Mouse (Mus musculus) testis, postnatal 10 days (tissue): Measurements from ENCODE around the gene Mvb12b.

ENCODE experiments used
- DNase-seq: peaks from one replicate; pipeline ENCODE4 v3.0.0; 2021; ENCODE audit warnings: low spot score

Gene Mvb12b

DNA sequence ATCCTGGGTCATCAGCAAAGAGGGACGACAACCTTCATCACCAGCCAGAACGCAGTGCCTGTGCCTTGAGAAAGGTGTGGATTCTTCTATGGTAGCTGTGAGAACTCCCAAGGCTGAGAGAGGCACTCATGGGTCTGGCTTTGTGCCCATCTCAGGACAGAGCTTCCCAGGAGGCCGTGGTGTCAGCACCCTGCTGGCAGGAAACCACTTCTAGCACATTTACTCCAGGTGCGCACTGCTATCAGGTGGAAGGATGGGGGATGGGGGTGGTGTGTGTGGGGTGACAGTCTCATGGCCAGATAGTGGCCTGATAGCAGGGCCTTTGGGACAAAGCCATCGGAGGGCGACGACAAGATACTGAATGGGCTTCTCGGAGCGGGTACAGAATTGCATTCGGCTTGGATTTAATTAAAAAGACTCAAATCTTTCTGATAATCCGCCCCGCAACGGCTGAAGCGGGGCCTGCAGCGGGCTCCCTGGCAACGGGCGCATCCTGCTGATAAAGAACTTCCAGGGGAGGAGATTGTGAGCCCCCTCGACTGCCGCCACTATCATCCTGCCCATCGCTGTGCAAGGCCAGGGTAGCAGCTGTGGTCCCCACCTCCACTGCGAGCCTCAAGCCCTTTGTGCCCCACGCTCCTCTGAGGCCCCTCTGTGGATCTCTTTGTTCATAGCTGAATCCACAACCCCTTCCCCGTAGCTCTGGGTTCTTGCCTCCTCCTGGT is 198.4 kb downstream of the Mvb12b start:
- DNase-seq: no peak

DNA sequence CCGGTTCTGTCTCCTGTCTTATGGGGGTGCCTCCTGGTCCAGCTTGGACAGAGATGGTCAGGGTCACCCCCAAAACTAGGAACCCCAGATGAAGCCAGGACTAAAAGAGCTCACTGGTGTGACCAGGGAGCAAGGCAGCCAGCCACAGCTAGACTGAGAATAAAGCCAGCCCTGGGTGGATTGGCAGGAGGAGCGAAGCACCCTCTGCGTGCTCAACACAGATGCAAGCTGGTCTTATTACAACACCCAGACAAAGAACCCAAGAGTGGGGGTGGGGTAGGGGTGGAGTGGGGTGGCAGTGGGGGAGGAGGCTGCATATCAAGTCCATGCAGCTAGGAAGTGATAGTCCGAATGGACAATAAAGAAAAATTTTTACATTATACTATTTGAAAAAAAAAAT is 204.2 kb downstream of the Mvb12b start:
- DNase-seq: no peak

DNA sequence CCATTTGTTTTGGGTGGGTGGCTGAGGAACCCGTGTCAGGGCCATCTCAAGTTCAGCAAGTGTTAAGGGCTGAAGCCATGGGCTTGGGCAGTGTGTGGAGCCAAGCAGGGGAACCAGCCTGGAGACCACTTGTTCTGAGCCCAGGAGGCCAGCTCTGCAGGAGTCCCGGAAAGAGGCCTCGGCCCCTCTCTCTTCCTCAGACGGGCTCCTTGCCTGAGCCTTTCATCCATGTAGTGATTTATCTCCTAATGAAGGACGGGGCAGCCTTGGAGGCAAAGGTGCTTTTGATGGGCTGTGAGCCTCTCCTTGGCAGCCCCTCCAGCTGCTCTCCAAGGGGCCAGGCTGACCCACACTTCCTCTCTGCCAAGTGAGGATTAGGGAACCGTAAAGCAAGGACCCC is 204.7 kb downstream of the Mvb12b start:
- no peak for DNase-seq

DNA sequence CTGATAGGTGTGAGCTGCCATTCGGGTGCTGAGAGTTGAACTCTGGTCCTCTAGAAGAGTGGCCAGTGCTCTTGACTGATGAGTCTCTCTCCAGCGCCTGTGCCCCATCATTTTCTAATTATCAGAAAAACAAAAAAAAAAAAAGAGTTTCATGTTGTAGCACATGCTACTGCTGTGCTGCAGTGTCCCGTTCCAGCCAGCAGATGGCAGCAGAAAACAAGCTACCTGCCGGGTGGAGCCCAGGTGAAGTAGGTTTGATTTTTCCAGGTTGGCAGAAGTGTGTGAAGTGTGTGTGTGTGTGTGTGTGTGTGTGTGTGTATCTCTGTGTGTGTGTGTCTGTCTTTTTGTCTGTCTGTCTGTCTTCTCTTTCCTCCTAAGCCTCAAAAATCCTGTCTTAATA is 205.5 kb downstream of the Mvb12b start:
- DNase-seq: peak; percentile 81
